Mouse (Mus musculus): Measurements from ENCODE around the gene Cox7b. TPM values are rescaled to one million over a fixed set of nuclear protein-coding genes. Genes with fewer than 3 reads are reported as not detected.
A peak's percentile ranks its signal among the peaks of the same experiment; 100 is the strongest.

Gene Cox7b
- polyA plus RNA-seq, 1 experiment from 2014 or later, result 472 TPM

GRCm38 (mm10) chrX:106017516-106017915 lies 2.0 kb downstream of the Cox7b start:
- no peak overlapping the region for H3K4me2 ChIP-seq (ENCODE audit: low read length)
- DNase-seq (ENCODE audit: low spot score) (no peak), ATAC-seq (replicated peaks; ENCODE audit: low FRiP score, low TSS enrichment, low read depth) (no peak)
- H3K9ac ChIP-seq (ENCODE audit: low read length), result no peak overlapping the region
- H3K27me3 ChIP-seq (replicated peaks; ENCODE audit: control insufficient read depth, insufficient read depth, low read length), result no peaks in the 10 kb centered on the region
- no peak overlapping the region for H3K27ac ChIP-seq (ENCODE audit: low read depth)
- H3K9me3 ChIP-seq (ENCODE audit: control insufficient read depth, low read length), result no peaks in the 10 kb centered on the region
- H3K4me1 ChIP-seq (replicated peaks; ENCODE audit: control insufficient read depth, insufficient read depth, low read length), result no peaks in the 10 kb centered on the region; the same call in 1 of the 2 replicates
- WGBS, result 91% methylated on average over 4 of the region's 4 CpGs
- H3K4me3 ChIP-seq (ENCODE audit: low read depth, low read length), result no peak overlapping the region
- H3K36me3 ChIP-seq (ENCODE audit: control insufficient read depth, insufficient read depth, low read length), result peaks cover 16% of the 10 kb centered on the region; the same call in 1 of the 2 replicates

DNA sequence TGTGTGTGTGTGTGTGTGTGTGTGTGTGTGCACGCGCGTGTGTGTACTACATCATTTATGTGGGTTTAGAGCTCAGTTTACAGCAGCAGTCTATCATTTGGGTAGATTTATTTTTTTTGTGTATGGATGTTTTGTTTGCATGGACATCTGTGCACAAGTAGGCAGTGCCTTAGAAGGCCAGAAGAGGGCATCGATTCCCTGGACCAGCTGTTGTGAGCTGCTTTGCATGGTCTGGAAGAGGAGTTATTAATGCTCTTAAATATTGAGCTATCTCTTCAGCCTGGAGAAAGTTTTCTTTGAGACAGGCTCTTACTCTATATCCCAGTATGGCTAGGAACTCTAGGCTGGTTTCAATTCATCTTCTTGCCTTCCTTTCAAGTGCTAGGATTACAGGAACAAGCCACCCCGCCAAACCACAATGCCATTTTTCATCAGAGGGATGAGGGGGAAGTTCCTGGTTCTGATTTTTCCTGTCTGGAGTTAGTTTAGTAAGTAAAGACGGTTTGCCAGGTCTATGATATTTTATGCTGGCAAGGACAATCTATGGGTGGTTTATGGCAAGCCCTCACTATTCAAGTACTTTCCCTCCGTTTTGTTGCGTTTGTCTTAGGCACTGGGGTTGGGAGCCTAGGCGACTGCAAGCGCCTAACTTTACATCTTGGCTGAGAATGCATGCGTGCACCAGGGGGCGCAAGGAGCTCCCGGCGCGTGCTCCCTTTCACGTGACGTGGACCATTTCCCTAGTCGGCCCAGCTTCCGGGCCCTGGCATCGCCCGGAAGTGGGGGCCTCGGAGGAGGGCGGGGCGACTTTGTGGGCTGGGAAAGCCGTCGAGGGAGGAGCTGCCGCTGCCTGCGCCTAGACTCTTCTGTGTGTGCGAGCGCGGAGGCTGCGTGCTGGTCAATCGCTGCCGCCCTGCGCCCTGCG lies 11.2 kb downstream of the Cox7b start, which contains the start of gene Atp7a:
Gene Atp7a, plus strand, starts transcription at position 859 of the 925 bp plus-strand sequence.
- WGBS, result 17% methylated on average over 31 of the region's 36 CpGs
- peaks cover 6% of the 10 kb centered on the region; the same call in 1 of the 2 replicates for H3K36me3 ChIP-seq (ENCODE audit: control insufficient read depth, insufficient read depth, low read length)
- H3K27me3 ChIP-seq (replicated peaks; ENCODE audit: control insufficient read depth, insufficient read depth, low read length), result no peaks in the 10 kb centered on the region
- H3K27ac ChIP-seq (ENCODE audit: low read depth), result peak within 1 kb of the TSS; percentile 59; the same call in 1 of the 2 replicates
- H3K4me2 ChIP-seq (ENCODE audit: low read length), result peak within 1 kb of the TSS; percentile 58
- H3K9ac ChIP-seq (ENCODE audit: low read length), result peak within 1 kb of the TSS; percentile 60
- peak within 1 kb of the TSS; percentile 58 for H3K4me3 ChIP-seq (ENCODE audit: low read depth, low read length)
- H3K9me3 ChIP-seq (ENCODE audit: control insufficient read depth, low read length), result no peaks in the 10 kb centered on the region
- ATAC-seq (replicated peaks; ENCODE audit: low FRiP score, low TSS enrichment, low read depth), result peak; percentile 96
- peak; percentile 87 for DNase-seq (ENCODE audit: low spot score)
- H3K4me1 ChIP-seq (replicated peaks; ENCODE audit: control insufficient read depth, insufficient read depth, low read length), result no peaks in the 10 kb centered on the region

- H3K4me1 ChIP-seq (replicated peaks; ENCODE audit: control insufficient read depth, insufficient read depth, low read length), result no peaks in the 10 kb centered on the region
- 0 out of 2 replicates have a peak overlapping the region, but pooled peaks have one; percentile 59 for H3K27ac ChIP-seq (ENCODE audit: low read depth)
- no peaks in the 10 kb centered on the region; the same call in 1 of the 2 replicates for H3K36me3 ChIP-seq (ENCODE audit: control insufficient read depth, insufficient read depth, low read length)
- H3K4me3 ChIP-seq (ENCODE audit: low read depth, low read length), result peak overlapping the region; percentile 58
- peak overlapping the region; percentile 60 for H3K9ac ChIP-seq (ENCODE audit: low read length)
- no peaks in the 10 kb centered on the region for H3K27me3 ChIP-seq (replicated peaks; ENCODE audit: control insufficient read depth, insufficient read depth, low read length)
- H3K4me2 ChIP-seq (ENCODE audit: low read length), result peak overlapping the region; percentile 58
- H3K9me3 ChIP-seq (ENCODE audit: control insufficient read depth, low read length), result no peaks in the 10 kb centered on the region
- 24% methylated on average over 8 of the region's 8 CpGs for WGBS
- DNase-seq (ENCODE audit: low spot score) (no peak), ATAC-seq (replicated peaks; ENCODE audit: low FRiP score, low TSS enrichment, low read depth) (no peak)
Observed at GRCm38 (mm10) chrX:106027343-106027674, 11.8 kb downstream of the Cox7b start.

DNA sequence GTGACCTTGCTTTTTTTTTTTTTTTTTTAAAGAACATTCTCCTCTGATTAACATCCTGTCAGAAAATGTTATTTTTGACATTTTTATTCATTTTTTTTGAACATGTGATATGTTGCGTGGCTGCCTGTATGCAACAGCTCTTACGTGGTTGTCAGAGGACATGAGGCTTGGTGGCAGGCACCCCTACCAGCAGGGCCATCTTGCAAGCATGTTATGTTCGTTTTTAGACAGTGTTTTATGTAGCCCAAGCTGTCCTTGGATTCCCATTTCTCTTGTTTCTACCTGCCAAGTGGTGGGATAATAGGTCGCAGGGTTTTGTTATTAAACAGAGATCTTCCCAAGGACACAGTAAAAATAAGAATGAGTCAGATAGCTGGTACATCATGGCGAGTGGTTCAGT lies 14.7 kb downstream of the Cox7b start:
- DNase-seq (ENCODE audit: low spot score), result no peak
- no peak overlapping the region for H3K9ac ChIP-seq (ENCODE audit: low read length)
- no peak overlapping the region for H3K4me3 ChIP-seq (ENCODE audit: low read depth, low read length)
- no peaks in the 10 kb centered on the region for H3K4me1 ChIP-seq (replicated peaks; ENCODE audit: control insufficient read depth, insufficient read depth, low read length)
- H3K27ac ChIP-seq (ENCODE audit: low read depth), result no peak overlapping the region
- H3K27me3 ChIP-seq (replicated peaks; ENCODE audit: control insufficient read depth, insufficient read depth, low read length), result no peaks in the 10 kb centered on the region
- no peak overlapping the region; the same call in 1 of the 2 replicates for H3K4me2 ChIP-seq (ENCODE audit: low read length)
- no peak for ATAC-seq (replicated peaks; ENCODE audit: low FRiP score, low TSS enrichment, low read depth)
- H3K9me3 ChIP-seq (ENCODE audit: control insufficient read depth, low read length), result no peaks in the 10 kb centered on the region
- WGBS, result 66% methylated on average over 5 of the region's 5 CpGs
- H3K36me3 ChIP-seq (ENCODE audit: control insufficient read depth, insufficient read depth, low read length), result no peaks in the 10 kb centered on the region

DNA sequence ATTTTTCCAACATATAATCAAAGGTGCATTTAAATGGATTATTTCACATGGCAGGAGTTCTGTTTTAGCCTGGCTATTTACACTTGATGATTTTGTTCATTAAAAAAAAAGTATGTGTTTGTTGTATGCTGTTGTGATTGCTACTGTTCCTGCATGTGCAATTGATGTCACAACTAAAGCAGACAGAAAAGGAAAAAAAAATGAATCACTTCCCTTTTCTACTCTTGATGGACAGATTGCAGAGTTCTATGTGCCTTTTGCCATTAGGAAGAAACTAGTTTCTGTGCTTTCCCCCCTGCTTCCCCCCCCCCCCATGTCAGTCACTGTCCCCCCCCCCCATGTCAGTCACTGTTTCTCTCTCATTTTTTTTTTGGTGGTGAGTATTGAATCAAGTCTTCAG lies 15.6 kb downstream of the Cox7b start:
- no peaks in the 10 kb centered on the region for H3K9me3 ChIP-seq (ENCODE audit: control insufficient read depth, low read length)
- no peak overlapping the region for H3K9ac ChIP-seq (ENCODE audit: low read length)
- no peak for ATAC-seq (replicated peaks; ENCODE audit: low FRiP score, low TSS enrichment, low read depth)
- DNase-seq (ENCODE audit: low spot score), result no peak
- no peaks in the 10 kb centered on the region for H3K27me3 ChIP-seq (replicated peaks; ENCODE audit: control insufficient read depth, insufficient read depth, low read length)
- H3K4me3 ChIP-seq (ENCODE audit: low read depth, low read length), result no peak overlapping the region
- no peak overlapping the region for H3K4me2 ChIP-seq (ENCODE audit: low read length)
- H3K36me3 ChIP-seq (ENCODE audit: control insufficient read depth, insufficient read depth, low read length), result no peaks in the 10 kb centered on the region
- H3K4me1 ChIP-seq (replicated peaks; ENCODE audit: control insufficient read depth, insufficient read depth, low read length), result 0 out of 2 replicates have a peak, but pooled peaks cover 1% of the 10 kb centered on the region
- H3K27ac ChIP-seq (ENCODE audit: low read depth), result no peak overlapping the region

- Histone ChIP-seq H3K9ac (ENCODE audit: low read length) (no peak overlapping the region), H3K36me3 (ENCODE audit: control insufficient read depth, insufficient read depth, low read length) (no peaks in the 10 kb centered on the region), H3K9me3 (ENCODE audit: control insufficient read depth, low read length) (no peaks in the 10 kb centered on the region), H3K4me1 (replicated peaks; ENCODE audit: control insufficient read depth, insufficient read depth, low read length) (0 out of 2 replicates have a peak, but pooled peaks cover 8% of the 10 kb centered on the region), H3K27me3 (replicated peaks; ENCODE audit: control insufficient read depth, insufficient read depth, low read length) (0 out of 2 replicates have a peak, but pooled peaks cover 3% of the 10 kb centered on the region), H3K4me3 (ENCODE audit: low read depth, low read length) (no peak overlapping the region), H3K27ac (ENCODE audit: low read depth) (no peak overlapping the region), H3K4me2 (ENCODE audit: low read length) (no peak overlapping the region)
- DNase-seq (ENCODE audit: low spot score) (no peak), ATAC-seq (replicated peaks; ENCODE audit: low FRiP score, low TSS enrichment, low read depth) (no peak)
- 86% methylated on average over 2 of the region's 2 CpGs for WGBS
Observed at GRCm38 (mm10) chrX:106035727-106036126, 20.2 kb downstream of the Cox7b start.

DNA sequence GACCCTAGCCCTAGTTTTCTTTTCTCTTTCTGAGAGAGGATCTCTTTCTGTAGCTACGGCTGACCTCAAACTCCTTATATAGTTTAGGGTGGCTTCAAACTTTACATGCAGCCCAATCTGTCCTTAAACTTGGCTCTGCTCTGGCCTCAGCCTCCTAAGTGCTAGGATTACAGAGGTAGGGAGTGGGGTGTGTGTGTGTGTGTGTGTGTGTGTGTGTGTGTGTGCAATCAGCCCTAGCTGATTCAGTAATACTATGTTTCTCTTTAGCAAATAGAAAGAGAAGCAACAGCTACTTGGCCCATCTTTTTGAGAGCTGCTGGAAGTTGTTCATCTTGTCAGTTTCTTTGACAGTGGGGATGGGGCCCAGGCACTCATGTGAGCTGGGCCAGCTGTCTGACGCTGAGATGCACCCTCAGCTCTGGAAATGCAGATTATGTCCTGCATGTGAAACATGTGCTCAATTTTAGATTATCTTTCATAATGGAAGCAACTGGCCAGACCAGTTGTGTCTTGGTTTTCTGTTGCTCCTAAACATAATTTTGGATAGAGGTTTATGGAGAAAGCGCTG lies 21.8 kb downstream of the Cox7b start:
- Histone ChIP-seq H3K4me2 (ENCODE audit: low read length) (peak overlapping the region; percentile 6; the same call in 1 of the 2 replicates), H3K4me1 (replicated peaks; ENCODE audit: control insufficient read depth, insufficient read depth, low read length) (0 out of 2 replicates have a peak, but pooled peaks cover 8% of the 10 kb centered on the region), H3K4me3 (ENCODE audit: low read depth, low read length) (no peak overlapping the region), H3K27ac (ENCODE audit: low read depth) (no peak overlapping the region), H3K9ac (ENCODE audit: low read length) (no peak overlapping the region), H3K36me3 (ENCODE audit: control insufficient read depth, insufficient read depth, low read length) (no peaks in the 10 kb centered on the region), H3K9me3 (ENCODE audit: control insufficient read depth, low read length) (no peaks in the 10 kb centered on the region), H3K27me3 (replicated peaks; ENCODE audit: control insufficient read depth, insufficient read depth, low read length) (0 out of 2 replicates have a peak, but pooled peaks cover 3% of the 10 kb centered on the region)
- ATAC-seq (replicated peaks; ENCODE audit: low FRiP score, low TSS enrichment, low read depth) (no peak), DNase-seq (ENCODE audit: low spot score) (no peak)
- WGBS, result 58% methylated on average over 3 of the region's 3 CpGs

GRCm38 (mm10) chrX:106043863-106044617 lies 28.5 kb downstream of the Cox7b start:
- Histone ChIP-seq H3K9ac (ENCODE audit: low read length) (no peak overlapping the region), H3K9me3 (ENCODE audit: control insufficient read depth, low read length) (no peaks in the 10 kb centered on the region), H3K4me3 (ENCODE audit: low read depth, low read length) (no peak overlapping the region), H3K4me1 (replicated peaks; ENCODE audit: control insufficient read depth, insufficient read depth, low read length) (peaks cover 5% of the 10 kb centered on the region), H3K27ac (ENCODE audit: low read depth) (no peak overlapping the region), H3K36me3 (ENCODE audit: control insufficient read depth, insufficient read depth, low read length) (no peaks in the 10 kb centered on the region), H3K4me2 (ENCODE audit: low read length) (no peak overlapping the region; the same call in 1 of the 2 replicates), H3K27me3 (replicated peaks; ENCODE audit: control insufficient read depth, insufficient read depth, low read length) (no peaks in the 10 kb centered on the region)
- WGBS, result 45% methylated on average over 8 of the region's 8 CpGs
- DNase-seq (ENCODE audit: low spot score) (no peak), ATAC-seq (replicated peaks; ENCODE audit: low FRiP score, low TSS enrichment, low read depth) (no peak)

Data from intestine, embryonic 14.5 days (tissue).